Mouse (Mus musculus) hindbrain, embryonic 16.5 days (tissue): ENCODE results near the gene Zbp1. TPM values are rescaled to one million over a fixed set of nuclear protein-coding genes. Genes with fewer than 3 reads are reported as not detected.

ENCODE experiments used
- ATAC-seq: fragments of 200-750 bp; cut with Nextera tagmentation; 2 replicates; pipeline ENCODE4 v1.8.0; 2017; ENCODE audit warnings: moderate TSS enrichment, moderate library complexity
- H3K27ac ChIP-seq: fragments of 300-500 bp; sonication (generic); 2 replicates; pipeline ENCODE4 v1.5.1; 2014; ENCODE audit warnings: low read depth, mild to moderate bottlenecking, control low read depth, low read length, moderate library complexity
- H3K27me3 ChIP-seq: fragments of 300-500 bp; sonication (generic); replicated peaks from 2 replicates; pipeline ENCODE4 v1.6.1; 2014; ENCODE audit warnings: low read length; ENCODE audit not compliant: control insufficient read depth, insufficient read depth
- H3K36me3 ChIP-seq: fragments of 300-500 bp; sonication (generic); 2 replicates; pipeline ENCODE4 v1.6.1; 2014; ENCODE audit warnings: mild to moderate bottlenecking, low read length, moderate library complexity, mixed read lengths; ENCODE audit not compliant: control insufficient read depth, insufficient read depth
- H3K4me1 ChIP-seq: fragments of 300-500 bp; sonication (generic); 2 replicates; pipeline ENCODE4 v1.6.1; 2014; ENCODE audit warnings: low read depth, low read length; ENCODE audit not compliant: control insufficient read depth, insufficient read depth
- H3K4me2 ChIP-seq: fragments of 300-500 bp; sonication (generic); 2 replicates; pipeline ENCODE4 v1.6.1; 2014; ENCODE audit warnings: mild to moderate bottlenecking, low read length, control low read depth, moderate library complexity
- H3K4me3 ChIP-seq: fragments of 300-500 bp; sonication (generic); 2 replicates; pipeline ENCODE4 v1.5.1; 2014; ENCODE audit warnings: mild to moderate bottlenecking, low read length, control low read depth, moderate library complexity
- H3K9ac ChIP-seq: fragments of 300-500 bp; sonication (generic); 2 replicates; pipeline ENCODE4 v1.6.1; 2014; ENCODE audit warnings: low read depth, mild to moderate bottlenecking, control low read depth, low read length, moderate library complexity
- H3K9me3 ChIP-seq: fragments of 300-500 bp; sonication (generic); 2 replicates; pipeline ENCODE4 v1.6.1; 2014; ENCODE audit warnings: mild to moderate bottlenecking, low read length, moderate library complexity; ENCODE audit not compliant: control insufficient read depth
- WGBS: fragments of 180-500 bp; shearing (Covaris S2); extraction: QIAGEN DNeasy Blood & Tissue Kit; methylation state at CpG from one replicate; pipeline ENCODE4 v1.1.7; 2014; 5-methylcytosine and 5-hydroxymethylcytosine counted together
- polyA plus RNA-seq: library from polyadenylated mRNA; unstranded; fragments of >200 nt; fragmentation: Nextera tagmentation; extraction: Ambion mirVana; gene quantifications from 2 replicates; pipeline ENCODE4 v1.2.1, GENCODE M21; 2015

The Zbp1 gene
- polyA plus RNA-seq, 1 experiment from 2014 or later = not detected

DNA sequence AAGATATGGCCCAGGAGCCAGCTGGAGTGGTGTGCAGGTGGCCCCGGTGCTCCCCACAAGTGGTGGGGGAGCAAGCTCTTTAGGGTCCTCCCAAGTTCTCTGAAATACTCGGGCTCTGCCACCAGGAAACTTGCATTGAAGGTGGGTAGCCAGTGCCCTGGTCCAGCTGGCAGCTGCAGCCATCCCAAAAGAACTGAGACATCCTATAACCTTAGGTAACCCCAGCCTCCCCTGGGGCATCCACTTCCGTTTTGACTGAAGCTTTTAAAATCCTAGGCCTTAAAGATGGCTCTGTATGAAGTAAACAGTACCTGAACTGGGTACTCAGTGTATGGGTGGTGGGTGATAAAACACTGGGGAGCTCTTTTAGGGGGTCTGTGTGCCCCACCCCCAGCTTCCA, 4.8 kb upstream of the Zbp1 start:
- H3K4me1 ChIP-seq = no peaks in the 10 kb centered on the region; the same call in 1 of the 2 replicates

DNA sequence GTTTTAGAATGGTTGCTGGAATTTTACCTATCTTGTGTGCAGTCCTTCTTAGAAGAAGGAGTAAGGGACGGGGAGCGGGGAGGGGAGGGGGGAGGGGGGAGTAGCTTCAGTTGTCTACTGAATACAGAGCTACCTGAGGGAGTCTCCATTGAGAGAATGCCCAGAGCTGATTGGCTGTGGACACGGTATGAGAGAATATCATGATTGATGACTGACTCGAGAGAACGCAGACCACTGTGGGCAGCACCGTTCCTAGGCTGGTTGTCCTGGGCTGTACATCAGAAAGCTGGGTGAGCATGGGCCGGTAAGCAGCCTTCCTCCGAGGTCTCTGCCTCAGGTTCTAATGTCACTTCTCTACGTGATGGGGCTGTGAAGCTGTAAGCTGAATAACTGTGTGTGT, 2.0 kb upstream of the Zbp1 start:
- H3K27me3 ChIP-seq = no peaks in the 10 kb centered on the region
- no peaks in the 10 kb centered on the region for H3K4me1 ChIP-seq
- no peak overlapping the region for H3K9ac ChIP-seq
- H3K36me3 ChIP-seq = no peaks in the 10 kb centered on the region; the same call in 1 of the 2 replicates
- no peak for ATAC-seq
- 91% methylated on average over 9 of the region's 9 CpGs for WGBS
- no peaks in the 10 kb centered on the region for H3K9me3 ChIP-seq
- H3K27ac ChIP-seq = no peak overlapping the region
- H3K4me3 ChIP-seq = no peak overlapping the region
- no peak overlapping the region for H3K4me2 ChIP-seq

More for the DNA sequence above, 4.8 kb upstream of the Zbp1 start:
- WGBS = 92% methylated on average over 3 of the region's 3 CpGs
- ATAC-seq = no peak
- Histone ChIP-seq H3K27ac (no peak overlapping the region), H3K36me3 (peaks cover 6% of the 10 kb centered on the region), H3K9ac (no peak overlapping the region), H3K4me2 (no peak overlapping the region), H3K4me3 (no peak overlapping the region), H3K9me3 (no peaks in the 10 kb centered on the region), H3K27me3 (no peaks in the 10 kb centered on the region)

DNA sequence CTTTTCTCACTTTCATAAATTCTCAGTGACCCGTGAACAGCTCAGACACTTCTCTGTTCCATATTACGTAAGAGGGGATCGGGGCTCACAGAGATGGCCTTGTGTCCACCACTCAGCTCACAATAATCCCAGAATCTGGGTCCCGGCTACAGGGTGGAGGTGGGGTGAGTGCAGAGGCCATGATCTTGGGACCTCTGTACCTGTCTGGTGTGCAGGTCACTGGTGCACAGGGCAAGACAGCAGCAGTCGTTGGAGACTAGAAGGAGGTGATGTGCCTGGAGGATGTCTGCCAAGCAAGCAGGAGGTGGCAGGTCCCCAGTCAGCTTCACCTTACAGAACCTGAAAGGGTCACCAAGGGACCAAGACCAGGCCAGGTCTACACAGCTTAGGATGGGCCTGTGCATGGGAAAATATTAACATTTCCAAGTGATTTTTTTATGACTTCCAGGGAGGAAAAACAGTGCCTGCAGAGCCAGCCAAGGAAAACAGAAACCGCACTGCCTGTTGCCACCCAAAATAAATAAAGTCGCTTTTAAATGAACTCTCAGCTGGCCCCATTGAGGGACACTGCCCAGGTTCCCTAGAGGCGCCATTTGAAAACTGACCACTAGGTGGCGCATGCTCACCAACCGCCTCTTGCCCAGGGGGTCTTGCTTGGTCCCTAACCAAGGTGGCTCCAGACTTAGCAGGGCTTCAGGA, 682 bp upstream of the Zbp1 start:
- no peak overlapping the region for H3K4me2 ChIP-seq
- no peaks in the 10 kb centered on the region for H3K4me1 ChIP-seq
- 0 out of 2 replicates have a peak, but pooled peaks have one; percentile 48 for ATAC-seq
- no peaks in the 10 kb centered on the region for H3K9me3 ChIP-seq
- no peaks in the 10 kb centered on the region for H3K27me3 ChIP-seq
- WGBS = 44% methylated on average over 10 of the region's 10 CpGs
- no peak overlapping the region for H3K9ac ChIP-seq
- no peak overlapping the region for H3K27ac ChIP-seq
- H3K36me3 ChIP-seq = no peaks in the 10 kb centered on the region
- H3K4me3 ChIP-seq = no peak overlapping the region

DNA sequence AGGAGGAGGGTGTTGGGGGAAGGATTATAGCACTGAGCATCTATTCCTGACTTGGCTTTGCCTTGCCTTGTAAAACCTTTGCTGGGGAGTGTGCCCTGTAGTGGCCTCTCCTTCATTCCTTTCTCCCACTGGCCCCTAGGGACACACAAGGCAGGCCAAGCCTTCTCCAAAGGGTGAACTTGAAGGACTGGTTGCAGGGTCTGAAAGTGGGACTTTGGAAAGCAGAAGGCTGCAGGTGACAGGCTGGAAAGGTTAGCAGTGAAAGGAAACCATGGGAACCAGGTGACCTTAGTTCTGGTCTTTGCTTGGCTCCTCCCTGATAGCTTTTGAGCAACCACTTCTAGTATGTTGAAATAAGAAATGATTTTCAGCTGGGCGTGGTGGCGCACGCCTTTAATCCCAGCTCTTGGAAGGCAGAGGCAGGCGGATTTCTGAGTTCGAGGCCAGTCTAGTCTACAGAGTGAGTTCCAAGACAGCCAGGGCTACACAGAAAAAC, 912 bp downstream of the Zbp1 start:
- no peak overlapping the region for H3K4me2 ChIP-seq
- H3K27ac ChIP-seq = no peak overlapping the region
- no peaks in the 10 kb centered on the region for H3K27me3 ChIP-seq
- H3K9ac ChIP-seq = no peak overlapping the region
- no peaks in the 10 kb centered on the region for H3K9me3 ChIP-seq
- no peak overlapping the region for H3K4me3 ChIP-seq
- WGBS = 94% methylated on average over 5 of the region's 5 CpGs
- ATAC-seq = no peak
- H3K36me3 ChIP-seq = no peaks in the 10 kb centered on the region
- H3K4me1 ChIP-seq = no peaks in the 10 kb centered on the region

DNA sequence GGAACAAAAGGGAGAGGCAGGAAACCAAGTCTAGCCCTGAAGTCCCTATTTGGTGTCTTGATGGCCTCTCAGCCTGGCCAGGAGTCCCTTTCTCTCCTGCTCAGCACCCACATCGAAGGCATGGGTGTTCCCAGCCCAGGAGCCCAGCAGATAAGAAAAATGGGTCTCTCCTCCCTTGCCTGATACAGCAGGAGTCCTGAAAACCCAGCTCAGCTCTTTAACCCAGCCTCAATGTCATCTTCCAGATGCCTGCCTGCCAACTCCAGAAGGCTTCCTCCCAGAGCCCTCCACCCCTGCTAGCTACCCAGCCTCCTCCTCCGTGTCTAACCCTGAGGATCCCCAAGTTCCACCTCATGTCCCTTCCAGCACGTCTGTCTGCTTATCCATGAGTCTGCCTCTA, 1.5 kb downstream of the Zbp1 start:
- Histone ChIP-seq H3K4me3 (no peak overlapping the region), H3K9ac (no peak overlapping the region), H3K4me2 (no peak overlapping the region), H3K4me1 (no peaks in the 10 kb centered on the region), H3K27ac (no peak overlapping the region), H3K36me3 (no peaks in the 10 kb centered on the region), H3K27me3 (no peaks in the 10 kb centered on the region), H3K9me3 (no peaks in the 10 kb centered on the region)
- 80% methylated on average over 2 of the region's 3 CpGs for WGBS
- no peak for ATAC-seq

DNA sequence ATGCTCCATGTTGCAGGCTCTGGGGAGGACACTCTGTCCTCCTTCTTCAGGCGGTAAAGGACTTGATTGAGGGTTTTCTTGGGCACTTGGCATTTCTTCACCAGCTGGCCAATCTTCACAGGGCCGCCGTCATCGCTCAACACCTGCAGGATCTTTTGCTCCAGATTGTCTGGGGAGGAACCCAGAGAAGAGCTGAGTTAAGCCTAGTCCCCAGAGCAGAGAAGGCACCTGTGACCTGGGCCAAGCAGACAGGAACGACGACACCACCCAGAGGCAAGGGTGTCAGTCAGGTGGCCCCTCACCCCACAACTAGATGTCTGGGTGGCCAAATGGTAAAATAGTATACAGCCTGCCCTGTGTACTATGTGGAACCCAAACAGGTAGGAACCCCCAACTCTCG, 1.9 kb downstream of the Zbp1 start:
- ATAC-seq = no peak

DNA sequence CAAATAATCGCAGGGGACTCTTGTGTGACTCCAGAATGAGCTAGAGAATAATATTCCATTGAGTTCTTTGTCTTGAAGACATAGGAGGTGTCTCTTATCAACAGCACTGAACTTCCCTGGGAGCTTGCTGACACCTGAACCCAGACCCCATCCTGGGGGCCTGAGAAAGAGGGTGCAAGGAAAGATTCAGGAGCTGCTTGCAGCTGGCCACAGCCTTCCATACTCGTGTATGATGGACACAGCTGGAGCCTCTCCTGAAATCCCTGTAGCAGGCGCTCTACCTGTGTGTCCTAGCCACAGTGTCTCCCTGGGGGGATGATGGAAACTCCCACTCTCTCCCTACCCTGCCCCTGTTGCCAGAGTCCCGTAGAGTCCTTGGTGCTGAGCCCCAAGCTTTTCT, 6.5 kb downstream of the Zbp1 start:
- ATAC-seq = no peak
- Histone ChIP-seq H3K4me3 (no peak overlapping the region), H3K9ac (no peak overlapping the region), H3K36me3 (no peaks in the 10 kb centered on the region), H3K4me1 (no peaks in the 10 kb centered on the region), H3K27me3 (no peaks in the 10 kb centered on the region), H3K9me3 (no peaks in the 10 kb centered on the region), H3K4me2 (no peak overlapping the region), H3K27ac (no peak overlapping the region)
- WGBS = 79% methylated on average over 4 of the region's 4 CpGs

More for the DNA sequence above, 1.9 kb downstream of the Zbp1 start:
- Histone ChIP-seq H3K27me3 (no peaks in the 10 kb centered on the region), H3K9ac (no peak overlapping the region), H3K4me3 (no peak overlapping the region), H3K4me1 (no peaks in the 10 kb centered on the region), H3K36me3 (no peaks in the 10 kb centered on the region), H3K4me2 (no peak overlapping the region), H3K27ac (no peak overlapping the region), H3K9me3 (no peaks in the 10 kb centered on the region)
- 88% methylated on average over 7 of the region's 7 CpGs for WGBS

DNA sequence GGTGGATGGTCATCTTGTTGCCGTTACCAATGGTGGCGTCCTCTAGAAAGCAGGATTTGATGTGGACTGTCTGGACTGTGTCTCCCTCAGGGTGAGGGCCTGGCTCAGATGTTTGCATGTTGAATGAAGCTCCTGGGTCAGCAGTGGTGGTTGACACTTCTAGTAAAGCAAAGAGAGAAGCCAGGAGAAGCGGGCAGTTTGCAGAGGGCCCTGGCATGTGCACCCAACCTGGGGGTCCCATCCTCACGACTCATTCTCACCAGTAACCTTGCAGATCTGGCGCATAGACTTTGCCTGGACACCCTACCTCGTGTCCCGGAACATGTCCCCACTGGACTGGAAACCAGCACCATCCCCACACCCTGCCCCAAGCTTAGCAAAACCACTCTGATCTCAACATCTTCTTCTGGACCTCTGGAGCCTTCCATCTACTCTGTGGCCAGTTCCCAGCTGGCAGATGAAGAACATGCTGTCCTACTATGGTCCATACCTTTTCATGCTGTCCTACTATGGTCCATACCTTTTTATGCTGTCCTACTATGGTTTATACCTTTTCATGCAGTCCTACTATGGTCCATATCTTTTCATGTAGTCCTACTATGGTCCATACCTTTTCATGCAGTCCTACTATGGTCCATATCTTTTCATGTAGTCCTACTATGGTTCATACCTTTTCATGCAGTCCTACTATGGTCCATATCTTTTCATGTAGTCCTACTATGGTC, 9.5 kb downstream of the Zbp1 start:
- Histone ChIP-seq H3K4me2 (no peak overlapping the region), H3K4me1 (no peaks in the 10 kb centered on the region), H3K9ac (no peak overlapping the region), H3K27me3 (no peaks in the 10 kb centered on the region), H3K9me3 (no peaks in the 10 kb centered on the region), H3K27ac (no peak overlapping the region), H3K4me3 (no peak overlapping the region), H3K36me3 (no peaks in the 10 kb centered on the region)
- WGBS = 94% methylated on average over 7 of the region's 7 CpGs
- ATAC-seq = no peak

DNA sequence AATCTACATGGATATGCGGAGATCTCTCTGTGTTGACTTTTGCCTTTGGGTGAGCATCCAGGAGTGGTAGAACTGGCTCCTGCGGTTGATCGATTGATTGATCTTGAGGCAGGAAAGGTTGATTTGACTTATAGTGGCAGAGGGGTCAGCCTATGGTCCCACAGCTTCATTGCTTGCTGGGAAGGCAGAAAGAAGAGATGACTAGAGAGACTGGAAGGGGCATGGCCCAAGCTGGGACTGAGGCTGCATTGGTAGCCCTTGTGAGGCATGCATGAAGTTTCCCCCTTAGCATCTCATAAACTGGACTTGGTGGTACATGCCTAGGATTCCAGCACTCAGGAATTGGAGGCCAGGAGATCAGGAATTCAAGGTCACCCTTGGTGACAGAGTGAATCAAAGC, 11.7 kb downstream of the Zbp1 start:
- H3K27me3 ChIP-seq = no peaks in the 10 kb centered on the region
- peaks cover 3% of the 10 kb centered on the region; the same call in 1 of the 2 replicates for H3K4me1 ChIP-seq
- no peak overlapping the region for H3K9ac ChIP-seq
- no peaks in the 10 kb centered on the region for H3K36me3 ChIP-seq
- H3K4me2 ChIP-seq = no peak overlapping the region
- no peak overlapping the region for H3K4me3 ChIP-seq
- no peaks in the 10 kb centered on the region for H3K9me3 ChIP-seq
- 97% methylated on average over 3 of the region's 3 CpGs for whole genome bisulfite sequencing
- ATAC-seq = no peak
- H3K27ac ChIP-seq = no peak overlapping the region
